Mouse (Mus musculus) megakaryocyte, embryonic 14.5 days (primary cell): ENCODE measurements around the gene 4931429L15Rik. TPM values are rescaled to one million over a fixed set of nuclear protein-coding genes. Genes with fewer than 3 reads are reported as not detected.

Source experiments
- H3K27me3 ChIP-seq: replicated peaks from 2 replicates; pipeline ENCODE3; 2012; ENCODE audit warnings: inconsistent platforms
- H3K36me3 ChIP-seq: replicated peaks from 2 replicates; pipeline ENCODE3; 2012; ENCODE audit warnings: low read length, inconsistent platforms, mixed read lengths
- H3K4me1 ChIP-seq: 2 replicates; pipeline ENCODE4 v1.6.1; 2012; ENCODE audit warnings: inconsistent platforms
- H3K4me3 ChIP-seq: replicated peaks from 2 replicates; pipeline ENCODE3; 2012; ENCODE audit warnings: moderate library complexity, mild to moderate bottlenecking, inconsistent platforms
- H3K9me3 ChIP-seq: 2 replicates; pipeline ENCODE4 v1.6.1; 2012; ENCODE audit warnings: inconsistent platforms
- FLI1 ChIP-seq: IDR thresholded peaks from 2 replicates; pipeline ENCODE4 v1.6.1; 2012; ENCODE audit warnings: low read length, inconsistent platforms, mixed read lengths
- GATA1 ChIP-seq: IDR thresholded peaks from 3 replicates; pipeline ENCODE4 v1.6.1; 2012; ENCODE audit warnings: mixed read lengths, low read length, inconsistent platforms, borderline replicate concordance
- polyA plus RNA-seq: library from polyadenylated mRNA; stranded (reverse); fragments of >175 nt; gene quantifications from 2 replicates; pipeline ENCODE4 v1.2.3, GENCODE M21; 2012; ENCODE audit warnings: low replicate concordance; ENCODE audit not compliant: insufficient read depth

Gene 4931429L15Rik
- polyA plus RNA-seq, 1 experiment = not detected

- TF ChIP-seq FLI1 (no peak), GATA1 (no peak)
- peaks cover 13% of the 10 kb centered on the region for H3K4me1 ChIP-seq
- H3K27me3 ChIP-seq = peaks cover 71% of the 10 kb centered on the region
- peak overlapping the region; percentile 39 for H3K4me3 ChIP-seq
- no peaks in the 10 kb centered on the region for H3K36me3 ChIP-seq
- H3K9me3 ChIP-seq = peaks cover 15% of the 10 kb centered on the region
Measured at GRCm38 (mm10) chr9:46314507-46314906, 5.3 kb downstream of the 4931429L15Rik start.

GRCm38 (mm10) chr9:46309121-46309520, 10.7 kb downstream of the 4931429L15Rik start:
- Histone ChIP-seq H3K4me3 (no peak overlapping the region), H3K27me3 (peaks cover 75% of the 10 kb centered on the region), H3K36me3 (no peaks in the 10 kb centered on the region), H3K9me3 (no peaks in the 10 kb centered on the region), H3K4me1 (peaks cover 11% of the 10 kb centered on the region)
- TF ChIP-seq FLI1 (no peak), GATA1 (no peak)

GRCm38 (mm10) chr9:46302142-46302541, 17.6 kb downstream of the 4931429L15Rik start:
- Histone ChIP-seq H3K4me1 (no peaks in the 10 kb centered on the region; the same call in 1 of the 2 replicates), H3K4me3 (no peak overlapping the region), H3K27me3 (peaks cover 22% of the 10 kb centered on the region), H3K9me3 (no peaks in the 10 kb centered on the region), H3K36me3 (peaks cover 26% of the 10 kb centered on the region)
- TF ChIP-seq FLI1 (no peak), GATA1 (no peak)

- Histone ChIP-seq H3K9me3 (no peaks in the 10 kb centered on the region), H3K27me3 (peaks cover 2% of the 10 kb centered on the region), H3K36me3 (peaks cover 57% of the 10 kb centered on the region), H3K4me3 (no peak overlapping the region), H3K4me1 (no peaks in the 10 kb centered on the region)
- TF ChIP-seq FLI1 (no peak), GATA1 (no peak)
Measured at GRCm38 (mm10) chr9:46298381-46298780, 21.4 kb downstream of the 4931429L15Rik start.

- H3K9me3 ChIP-seq = no peaks in the 10 kb centered on the region
- no peak for TF ChIP-seq GATA1
- H3K4me1 ChIP-seq = peaks cover 37% of the 10 kb centered on the region
- peak within 1 kb of the TSS; percentile 99 for H3K4me3 ChIP-seq
- peaks cover 63% of the 10 kb centered on the region for H3K36me3 ChIP-seq
- no peaks in the 10 kb centered on the region for H3K27me3 ChIP-seq
Measured at GRCm38 (mm10) chr9:46282631-46283436, 37.0 kb downstream of the 4931429L15Rik start, which contains the start of gene Bud13. Gene Bud13, plus strand, starts transcription at chr9:46283008.

- Histone ChIP-seq H3K27me3 (peaks cover 10% of the 10 kb centered on the region), H3K4me3 (peak overlapping the region; percentile 72), H3K4me1 (peaks cover 61% of the 10 kb centered on the region), H3K36me3 (peaks cover 50% of the 10 kb centered on the region), H3K9me3 (no peaks in the 10 kb centered on the region)
- TF ChIP-seq FLI1 (no peak), GATA1 (no peak)
Measured at GRCm38 (mm10) chr9:46274494-46274893, 45.3 kb downstream of the 4931429L15Rik start.

GRCm38 (mm10) chr9:46272677-46273454, 46.9 kb downstream of the 4931429L15Rik start, which contains the start of gene Zpr1:
Gene Zpr1, plus strand, starts transcription at chr9:46273064.
- Histone ChIP-seq H3K27me3 (peaks cover 26% of the 10 kb centered on the region), H3K9me3 (no peaks in the 10 kb centered on the region), H3K4me1 (peaks cover 69% of the 10 kb centered on the region), H3K4me3 (peak within 1 kb of the TSS; percentile 97), H3K36me3 (peaks cover 36% of the 10 kb centered on the region)
- peak; percentile 90; the same call in 1 of the 2 replicates for TF ChIP-seq FLI1
- TF ChIP-seq GATA1 = no peak

GRCm38 (mm10) chr9:46272070-46272469, 47.7 kb downstream of the 4931429L15Rik start:
- Histone ChIP-seq H3K27me3 (peaks cover 33% of the 10 kb centered on the region), H3K9me3 (no peaks in the 10 kb centered on the region), H3K36me3 (peaks cover 28% of the 10 kb centered on the region), H3K4me3 (peak overlapping the region; percentile 97), H3K4me1 (peaks cover 77% of the 10 kb centered on the region)
- TF ChIP-seq FLI1 (no peak), GATA1 (no peak)

- Histone ChIP-seq H3K36me3 (peaks cover 15% of the 10 kb centered on the region), H3K9me3 (no peaks in the 10 kb centered on the region), H3K4me3 (no peak overlapping the region), H3K27me3 (peaks cover 33% of the 10 kb centered on the region), H3K4me1 (peaks cover 68% of the 10 kb centered on the region)
- no peak for TF ChIP-seq FLI1
- TF ChIP-seq GATA1 = no peak
Measured at GRCm38 (mm10) chr9:46270782-46271181, 49.0 kb downstream of the 4931429L15Rik start.
